Mouse (Mus musculus) neutrophil, adult 65 days (primary cell): ENCODE measurements around the gene Qsox1. TPM values are rescaled to one million over a fixed set of nuclear protein-coding genes. Genes with fewer than 3 reads are reported as not detected.

ENCODE experiments used
- total RNA-seq: library from RNA; stranded (reverse); gene quantifications from 2 replicates; pipeline ENCODE4 v1.2.4, GENCODE M21; 2023

Gene Qsox1
- total RNA-seq = 100 and 116 TPM in 2 replicates

GRCm38 (mm10) chr1:155812581-155813499, at the start of gene Qsox1:
Qsox1 (minus strand) TSS chr1:155812889.

GRCm38 (mm10) chr1:155751484-155752255, 61.0 kb downstream of the Qsox1 start, which contains the start of gene Lhx4:
Lhx4 (minus strand) TSS chr1:155751684.

Other genes starting within 250 kb of the Qsox1 start
- gene Lhx4, start 61.2 kb downstream of the Qsox1 start, total RNA-seq = not detected in 2 replicates
- gene Cep350, start 160.4 kb upstream of the Qsox1 start, total RNA-seq = 61.8 and 75.6 TPM in 2 replicates
- gene Tor1aip2, start 222.5 kb upstream of the Qsox1 start, total RNA-seq = 53.0 and 62.0 TPM in 2 replicates
- 201 and 223 TPM in 2 replicates for gene Tor1aip1, start 223.6 kb upstream of the Qsox1 start, total RNA-seq